Mouse (Mus musculus): ENCODE results near the gene Gm15448. TPM values are rescaled to one million over a fixed set of nuclear protein-coding genes. Genes with fewer than 3 reads are reported as not detected.
A peak's percentile ranks its signal among the peaks of the same experiment; 100 is the strongest.
"Not testable (repeated sequence)": the region's sequence is repeated elsewhere in the genome, so short reads cannot be mapped to it uniquely, and the experiment has no call there.

Gm15448 gene
- total RNA-seq (2014; rRNA removed) (0.18 and 0.27 TPM in 2 replicates), polyA plus RNA-seq (2012; rRNA removed) (0.04 and 0.16 TPM in 2 replicates)

DNA sequence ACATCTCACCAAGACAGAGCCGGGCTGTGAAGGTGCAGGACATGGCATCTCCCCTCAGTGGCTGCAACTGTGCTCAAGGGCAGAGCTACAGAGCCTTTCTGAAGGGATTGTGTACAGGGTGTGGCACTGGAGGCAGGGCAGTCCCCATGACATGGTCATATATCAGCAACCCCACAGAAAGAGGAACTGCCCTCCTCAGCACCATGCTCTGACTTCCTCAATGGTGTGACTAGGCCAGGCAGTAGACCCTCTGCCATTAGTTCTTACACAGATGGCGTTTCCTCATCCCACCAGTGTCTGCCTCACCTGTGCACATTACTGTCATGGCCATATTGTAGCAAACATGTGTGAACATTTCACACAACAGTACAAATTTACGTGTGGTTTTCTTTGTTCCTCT, at the start of gene Gm15448:
Gene Gm15448 (minus strand): TSS at position 89 of the 400 bp plus-strand sequence.
- WGBS = 13% methylated on average over 1 of the region's 3 CpGs
- not testable (repeated sequence) for H3K27ac ChIP-seq (replicated peaks; ENCODE audit: insufficient read depth, low read depth, low read length); H3K36me3 ChIP-seq (ENCODE audit: control insufficient read depth, insufficient read depth, low read length); H3K27me3 ChIP-seq (ENCODE audit: control insufficient read depth, insufficient read depth, low read length); H3K4me1 ChIP-seq (ENCODE audit: control insufficient read depth, insufficient read depth, low read length); H3K9ac ChIP-seq (ENCODE audit: low read depth, low read length); H3K79me2 ChIP-seq (ENCODE audit: control insufficient read depth, insufficient read depth, low read length); H3K4me3 ChIP-seq (ENCODE audit: insufficient read depth, low read depth, low read length); DNase-seq (ENCODE audit: extremely low read depth, low read depth, low spot score)

- H3K36me3 ChIP-seq (ENCODE audit: control insufficient read depth, insufficient read depth, low read length); H3K27me3 ChIP-seq (ENCODE audit: control insufficient read depth, insufficient read depth, low read length); H3K79me2 ChIP-seq (ENCODE audit: control insufficient read depth, insufficient read depth, low read length); DNase-seq (ENCODE audit: extremely low read depth, low read depth, low spot score); H3K9ac ChIP-seq (ENCODE audit: low read depth, low read length); H3K4me1 ChIP-seq (ENCODE audit: control insufficient read depth, insufficient read depth, low read length); H3K27ac ChIP-seq (replicated peaks; ENCODE audit: insufficient read depth, low read depth, low read length); H3K4me3 ChIP-seq (ENCODE audit: insufficient read depth, low read depth, low read length): not testable (repeated sequence)
- no CpG with 5 or more reads among the region's 1 CpGs for WGBS
These were observed 49.5 kb upstream of the Gm15448 start for GRCm38 (mm10) chr7:3875032-3875431.

DNA sequence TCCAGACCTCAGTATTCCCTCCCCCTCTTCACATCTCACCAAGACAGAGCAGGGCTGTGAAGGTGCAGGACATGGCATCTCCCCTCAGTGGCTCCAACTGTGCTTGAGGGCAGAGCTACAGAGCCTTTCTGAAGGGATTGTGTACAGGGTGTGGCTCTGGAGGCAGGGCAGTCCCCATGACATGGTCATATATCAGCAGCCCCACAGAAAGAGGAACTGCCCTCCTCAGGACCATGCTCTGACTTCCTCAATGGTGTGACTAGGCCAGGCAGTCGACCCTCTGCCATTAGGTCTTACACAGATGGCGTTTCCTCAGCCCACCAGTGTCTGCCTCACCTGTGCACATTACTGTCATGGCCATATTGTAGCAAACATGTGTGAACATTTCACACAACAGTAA, 19.5 kb upstream of the Gm15448 start, which contains the start of gene Pira2:
Gene Pira2 (minus strand): TSS at position 101 of the 400 bp plus-strand sequence.
- H3K9ac ChIP-seq (ENCODE audit: low read depth, low read length); DNase-seq (ENCODE audit: extremely low read depth, low read depth, low spot score); H3K4me3 ChIP-seq (ENCODE audit: insufficient read depth, low read depth, low read length); H3K4me1 ChIP-seq (ENCODE audit: control insufficient read depth, insufficient read depth, low read length); H3K79me2 ChIP-seq (ENCODE audit: control insufficient read depth, insufficient read depth, low read length); H3K27me3 ChIP-seq (ENCODE audit: control insufficient read depth, insufficient read depth, low read length); H3K27ac ChIP-seq (replicated peaks; ENCODE audit: insufficient read depth, low read depth, low read length); H3K36me3 ChIP-seq (ENCODE audit: control insufficient read depth, insufficient read depth, low read length): not testable (repeated sequence)
- WGBS = no CpG with 5 or more reads among the region's 2 CpGs

DNA sequence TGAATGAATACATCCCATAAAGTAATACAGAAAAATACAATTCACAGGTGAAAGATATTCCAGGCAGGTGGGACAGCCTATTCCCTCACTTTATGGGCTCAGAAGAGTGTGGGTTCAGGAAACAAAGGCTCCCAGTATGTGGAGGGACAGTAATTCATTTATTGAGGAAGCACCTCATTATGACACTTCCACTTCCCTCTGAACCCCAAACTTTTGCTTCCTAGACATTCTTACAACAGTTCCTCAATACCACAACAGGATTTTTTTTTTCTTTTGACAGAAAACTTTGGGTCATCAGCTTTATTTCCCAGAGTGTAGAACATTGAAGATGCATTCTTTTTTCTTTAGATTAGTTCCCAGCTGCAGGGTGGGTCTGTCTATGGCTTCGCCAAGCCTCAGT, 12.4 kb upstream of the Gm15448 start:
- not testable (repeated sequence) for H3K9ac ChIP-seq (ENCODE audit: low read depth, low read length); H3K27me3 ChIP-seq (ENCODE audit: control insufficient read depth, insufficient read depth, low read length); H3K4me3 ChIP-seq (ENCODE audit: insufficient read depth, low read depth, low read length); H3K36me3 ChIP-seq (ENCODE audit: control insufficient read depth, insufficient read depth, low read length); H3K79me2 ChIP-seq (ENCODE audit: control insufficient read depth, insufficient read depth, low read length); H3K4me1 ChIP-seq (ENCODE audit: control insufficient read depth, insufficient read depth, low read length); H3K27ac ChIP-seq (replicated peaks; ENCODE audit: insufficient read depth, low read depth, low read length); DNase-seq (ENCODE audit: extremely low read depth, low read depth, low spot score)
- WGBS = no CpG with 5 or more reads among the region's 1 CpGs

- H3K4me3 ChIP-seq (ENCODE audit: insufficient read depth, low read depth, low read length); H3K79me2 ChIP-seq (ENCODE audit: control insufficient read depth, insufficient read depth, low read length); H3K9ac ChIP-seq (ENCODE audit: low read depth, low read length); H3K27me3 ChIP-seq (ENCODE audit: control insufficient read depth, insufficient read depth, low read length); H3K4me1 ChIP-seq (ENCODE audit: control insufficient read depth, insufficient read depth, low read length); DNase-seq (ENCODE audit: extremely low read depth, low read depth, low spot score); H3K36me3 ChIP-seq (ENCODE audit: control insufficient read depth, insufficient read depth, low read length); H3K27ac ChIP-seq (replicated peaks; ENCODE audit: insufficient read depth, low read depth, low read length): not testable (repeated sequence)
These were observed 5.1 kb upstream of the Gm15448 start for GRCm38 (mm10) chr7:3830633-3831032.

DNA sequence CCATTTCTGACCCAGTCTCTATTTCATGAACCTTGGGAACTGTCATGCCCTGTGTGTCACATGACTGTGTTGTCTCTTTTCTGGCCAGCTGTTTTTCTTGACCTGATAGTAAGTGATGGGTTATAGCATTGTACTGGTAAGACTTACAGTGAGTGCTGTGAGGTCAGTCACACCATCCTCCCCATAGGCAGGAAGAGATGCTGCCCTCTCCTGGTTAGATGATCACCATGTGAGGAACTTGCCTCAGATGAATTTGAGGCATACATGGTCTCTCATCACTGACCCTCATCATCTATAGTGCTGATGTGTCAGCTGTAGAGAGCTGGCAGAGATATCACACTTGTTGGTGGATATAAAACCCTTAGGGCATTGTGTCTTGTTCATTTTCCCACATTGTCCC, 13.6 kb downstream of the Gm15448 start:
- H3K27ac ChIP-seq (replicated peaks; ENCODE audit: insufficient read depth, low read depth, low read length); H3K79me2 ChIP-seq (ENCODE audit: control insufficient read depth, insufficient read depth, low read length); H3K4me3 ChIP-seq (ENCODE audit: insufficient read depth, low read depth, low read length); H3K4me1 ChIP-seq (ENCODE audit: control insufficient read depth, insufficient read depth, low read length); H3K36me3 ChIP-seq (ENCODE audit: control insufficient read depth, insufficient read depth, low read length); H3K9ac ChIP-seq (ENCODE audit: low read depth, low read length); DNase-seq (ENCODE audit: extremely low read depth, low read depth, low spot score); H3K27me3 ChIP-seq (ENCODE audit: control insufficient read depth, insufficient read depth, low read length): not testable (repeated sequence)
- TF ChIP-seq CTCF (IDR thresholded peaks at IDR 0.05; ENCODE audit: low read depth, low read length) = peak; percentile 7; the same call in 1 of the 2 replicates

- not testable (repeated sequence) for H3K36me3 ChIP-seq (ENCODE audit: control insufficient read depth, insufficient read depth, low read length); DNase-seq (ENCODE audit: extremely low read depth, low read depth, low spot score); H3K27ac ChIP-seq (replicated peaks; ENCODE audit: insufficient read depth, low read depth, low read length); H3K27me3 ChIP-seq (ENCODE audit: control insufficient read depth, insufficient read depth, low read length); H3K79me2 ChIP-seq (ENCODE audit: control insufficient read depth, insufficient read depth, low read length); H3K9ac ChIP-seq (ENCODE audit: low read depth, low read length); H3K4me3 ChIP-seq (ENCODE audit: insufficient read depth, low read depth, low read length); H3K4me1 ChIP-seq (ENCODE audit: control insufficient read depth, insufficient read depth, low read length)
- WGBS = 83% methylated on average over 4 of the region's 4 CpGs
These were observed 22.6 kb downstream of the Gm15448 start for GRCm38 (mm10) chr7:3802935-3803334.

DNA sequence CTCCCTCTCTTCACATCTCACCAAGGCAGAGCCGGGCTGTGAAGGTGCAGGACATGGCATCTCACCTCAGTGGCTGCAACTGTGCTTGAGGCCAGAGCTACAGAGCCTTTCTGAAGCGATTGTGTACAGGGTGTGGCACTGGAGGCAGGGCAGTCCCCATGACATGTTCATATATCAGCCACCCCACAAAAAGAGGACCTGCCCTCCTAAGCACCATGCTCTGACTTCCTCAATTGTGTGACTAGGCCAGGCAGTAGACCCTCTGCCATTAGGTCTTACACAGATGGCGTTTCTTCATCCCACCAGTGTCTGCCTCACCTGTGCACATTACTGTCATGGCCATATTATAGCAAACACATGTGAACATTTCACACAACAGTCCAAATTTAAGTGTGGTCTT, 25.5 kb downstream of the Gm15448 start:
- H3K27me3 ChIP-seq (ENCODE audit: control insufficient read depth, insufficient read depth, low read length); H3K36me3 ChIP-seq (ENCODE audit: control insufficient read depth, insufficient read depth, low read length); H3K27ac ChIP-seq (replicated peaks; ENCODE audit: insufficient read depth, low read depth, low read length); H3K4me3 ChIP-seq (ENCODE audit: insufficient read depth, low read depth, low read length); H3K9ac ChIP-seq (ENCODE audit: low read depth, low read length); H3K4me1 ChIP-seq (ENCODE audit: control insufficient read depth, insufficient read depth, low read length); H3K79me2 ChIP-seq (ENCODE audit: control insufficient read depth, insufficient read depth, low read length): not testable (repeated sequence)
- DNase-seq (ENCODE audit: extremely low read depth, low read depth, low spot score) = peak; percentile 0
- WGBS = 58% methylated on average over 3 of the region's 3 CpGs

DNA sequence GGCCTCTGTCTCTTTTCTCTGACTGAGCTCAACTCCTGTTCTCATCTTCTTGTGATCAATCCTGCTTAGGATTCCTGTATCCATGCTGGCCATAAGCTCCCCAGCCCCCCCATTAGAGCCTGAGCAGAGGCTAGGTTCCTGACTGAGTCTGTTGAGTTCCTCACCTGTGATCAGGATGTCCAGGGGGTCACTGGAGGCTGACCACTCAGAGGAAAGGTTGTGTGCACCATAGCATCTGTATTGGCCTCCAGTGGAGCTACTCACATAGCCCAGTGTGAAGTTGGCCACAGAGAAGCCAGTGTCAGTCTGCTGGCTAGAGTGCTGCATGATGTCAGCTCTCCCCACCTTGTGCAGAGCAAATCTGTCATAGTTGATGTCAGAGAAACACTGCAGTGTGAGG, 29.2 kb downstream of the Gm15448 start:
- H3K79me2 ChIP-seq (ENCODE audit: control insufficient read depth, insufficient read depth, low read length); H3K4me1 ChIP-seq (ENCODE audit: control insufficient read depth, insufficient read depth, low read length); H3K4me3 ChIP-seq (ENCODE audit: insufficient read depth, low read depth, low read length); H3K9ac ChIP-seq (ENCODE audit: low read depth, low read length); H3K27me3 ChIP-seq (ENCODE audit: control insufficient read depth, insufficient read depth, low read length); DNase-seq (ENCODE audit: extremely low read depth, low read depth, low spot score); H3K36me3 ChIP-seq (ENCODE audit: control insufficient read depth, insufficient read depth, low read length); H3K27ac ChIP-seq (replicated peaks; ENCODE audit: insufficient read depth, low read depth, low read length): not testable (repeated sequence)

All from liver, adult 2 months (tissue).